Mouse (Mus musculus) hindbrain, embryonic 11.5 days (tissue): ENCODE results near the gene Cabp7. TPM values are rescaled to one million over a fixed set of nuclear protein-coding genes. Genes with fewer than 3 reads are reported as not detected.

Experiments used
- ATAC-seq: fragments of 200-750 bp; cut with Nextera tagmentation; 2 replicates; pipeline ENCODE4 v1.8.0; 2017; ENCODE audit warnings: mild to moderate bottlenecking, moderate TSS enrichment, moderate library complexity; ENCODE audit not compliant: low FRiP score
- DNase-seq: peaks from one replicate; pipeline ENCODE4 v3.0.0-alpha.2; 2015; ENCODE audit warnings: low spot score
- H3K27ac ChIP-seq: fragments of 300-500 bp; sonication (generic); 2 replicates; pipeline ENCODE4 v1.5.1; 2014; ENCODE audit warnings: mild to moderate bottlenecking, low read depth, low read length
- H3K27me3 ChIP-seq: fragments of 300-500 bp; sonication (generic); 2 replicates; pipeline ENCODE4 v1.6.1; 2014; ENCODE audit warnings: mild to moderate bottlenecking, low read length, moderate library complexity, mixed read lengths; ENCODE audit not compliant: control insufficient read depth, insufficient read depth
- H3K36me3 ChIP-seq: fragments of 300-500 bp; sonication (generic); 2 replicates; pipeline ENCODE4 v1.6.1; 2014; ENCODE audit warnings: mild to moderate bottlenecking, low read length, moderate library complexity, mixed read lengths; ENCODE audit not compliant: control insufficient read depth, insufficient read depth
- H3K4me1 ChIP-seq: fragments of 300-500 bp; sonication (generic); replicated peaks from 2 replicates; pipeline ENCODE4 v1.6.1; 2014; ENCODE audit warnings: low read length, mixed read lengths; ENCODE audit not compliant: control insufficient read depth, insufficient read depth
- H3K4me2 ChIP-seq: fragments of 300-500 bp; sonication (generic); replicated peaks from 2 replicates; pipeline ENCODE4 v1.6.1; 2014; ENCODE audit warnings: mild to moderate bottlenecking, low read depth, low read length
- H3K4me3 ChIP-seq: fragments of 300-500 bp; sonication (generic); 2 replicates; pipeline ENCODE4 v1.5.1; 2014; ENCODE audit warnings: low read depth, low read length
- H3K9ac ChIP-seq: fragments of 300-500 bp; sonication (generic); 2 replicates; pipeline ENCODE4 v1.6.1; 2014; ENCODE audit warnings: low read depth, low read length
- H3K9me3 ChIP-seq: fragments of 300-500 bp; sonication (generic); 2 replicates; pipeline ENCODE4 v1.6.1; 2016; ENCODE audit warnings: low read length; ENCODE audit not compliant: control insufficient read depth
- WGBS: fragments of 180-500 bp; shearing (Covaris S2); extraction: QIAGEN DNeasy Blood & Tissue Kit; methylation state at CpG from one replicate; pipeline ENCODE4 v1.1.7; 2014; 5-methylcytosine and 5-hydroxymethylcytosine counted together
- polyA plus RNA-seq: library from polyadenylated mRNA; unstranded; fragments of >200 nt; fragmentation: Nextera tagmentation; extraction: Ambion mirVana; gene quantifications from 2 replicates; pipeline ENCODE4 v1.2.1, GENCODE M21; 2014

Gene Cabp7
- polyA plus RNA-seq, 1 experiment from 2014 or later = 0.90 TPM

- Histone ChIP-seq H3K27me3 (0 out of 2 replicates have a peak, but pooled peaks cover 2% of the 10 kb centered on the region), H3K27ac (no peak overlapping the region), H3K4me3 (no peak overlapping the region), H3K36me3 (no peaks in the 10 kb centered on the region), H3K4me1 (peaks cover 2% of the 10 kb centered on the region; the same call in 1 of the 2 replicates), H3K9me3 (no peaks in the 10 kb centered on the region), H3K4me2 (no peak overlapping the region), H3K9ac (no peak overlapping the region)
- WGBS = 46% methylated on average over 11 of the region's 11 CpGs
- DNase-seq (peak; percentile 73), ATAC-seq (peak; percentile 82)
These were observed 10.6 kb upstream of the Cabp7 start for GRCm38 (mm10) chr11:4756984-4757788.

- H3K36me3 ChIP-seq = no peaks in the 10 kb centered on the region
- no peak overlapping the region for H3K4me3 ChIP-seq
- whole genome bisulfite sequencing = 80% methylated on average over 9 of the region's 9 CpGs
- no peak for DNase-seq
- no peak overlapping the region for H3K27ac ChIP-seq
- ATAC-seq = no peak
- H3K27me3 ChIP-seq = 0 out of 2 replicates have a peak, but pooled peaks cover 2% of the 10 kb centered on the region
- no peaks in the 10 kb centered on the region for H3K9me3 ChIP-seq
- H3K4me1 ChIP-seq = no peaks in the 10 kb centered on the region; the same call in 1 of the 2 replicates
- no peak overlapping the region for H3K4me2 ChIP-seq
- no peak overlapping the region for H3K9ac ChIP-seq
These were observed 9.9 kb upstream of the Cabp7 start for GRCm38 (mm10) chr11:4756460-4756859.

GRCm38 (mm10) chr11:4754867-4755266 is 8.3 kb upstream of the Cabp7 start:
- Histone ChIP-seq H3K4me3 (no peak overlapping the region), H3K4me2 (no peak overlapping the region), H3K36me3 (no peaks in the 10 kb centered on the region), H3K27me3 (peaks cover 2% of the 10 kb centered on the region), H3K9ac (no peak overlapping the region), H3K9me3 (no peaks in the 10 kb centered on the region), H3K27ac (no peak overlapping the region), H3K4me1 (no peaks in the 10 kb centered on the region)
- DNase-seq (no peak), ATAC-seq (no peak)
- WGBS = 69% methylated on average over 11 of the region's 11 CpGs

GRCm38 (mm10) chr11:4754036-4754435 is 7.5 kb upstream of the Cabp7 start:
- no peak overlapping the region for H3K27ac ChIP-seq
- H3K4me1 ChIP-seq = no peaks in the 10 kb centered on the region
- H3K9ac ChIP-seq = no peak overlapping the region
- H3K27me3 ChIP-seq = peaks cover 9% of the 10 kb centered on the region
- H3K4me2 ChIP-seq = no peak overlapping the region
- DNase-seq (no peak), ATAC-seq (no peak)
- no peaks in the 10 kb centered on the region for H3K36me3 ChIP-seq
- no peak overlapping the region for H3K4me3 ChIP-seq
- H3K9me3 ChIP-seq = no peaks in the 10 kb centered on the region
- 92% methylated on average over 3 of the region's 3 CpGs for WGBS

GRCm38 (mm10) chr11:4752836-4753235 is 6.3 kb upstream of the Cabp7 start:
- no peak overlapping the region for H3K27ac ChIP-seq
- H3K4me2 ChIP-seq = no peak overlapping the region
- DNase-seq = no peak
- peaks cover 21% of the 10 kb centered on the region for H3K27me3 ChIP-seq
- no peak overlapping the region for H3K4me3 ChIP-seq
- no peaks in the 10 kb centered on the region for H3K4me1 ChIP-seq
- H3K9me3 ChIP-seq = no peaks in the 10 kb centered on the region
- H3K36me3 ChIP-seq = no peaks in the 10 kb centered on the region
- H3K9ac ChIP-seq = no peak overlapping the region
- 56% methylated on average over 10 of the region's 10 CpGs for WGBS
- ATAC-seq = no peak

GRCm38 (mm10) chr11:4750263-4750662 is 3.7 kb upstream of the Cabp7 start:
- ATAC-seq (no peak), DNase-seq (peak; percentile 71)
- H3K9ac ChIP-seq = no peak overlapping the region
- peaks cover 46% of the 10 kb centered on the region for H3K27me3 ChIP-seq
- no peaks in the 10 kb centered on the region for H3K36me3 ChIP-seq
- H3K4me2 ChIP-seq = no peak overlapping the region
- H3K4me3 ChIP-seq = no peak overlapping the region
- no peak overlapping the region for H3K27ac ChIP-seq
- H3K9me3 ChIP-seq = no peaks in the 10 kb centered on the region
- peaks cover 8% of the 10 kb centered on the region for H3K4me1 ChIP-seq
- WGBS = 9% methylated on average over 9 of the region's 9 CpGs

GRCm38 (mm10) chr11:4747285-4747684 is 707 bp upstream of the Cabp7 start:
- Histone ChIP-seq H3K27me3 (peaks cover 65% of the 10 kb centered on the region), H3K9ac (peak overlapping the region; percentile 61; the same call in 1 of the 2 replicates), H3K36me3 (no peaks in the 10 kb centered on the region), H3K4me3 (peak overlapping the region; percentile 58), H3K9me3 (no peaks in the 10 kb centered on the region), H3K27ac (no peak overlapping the region), H3K4me2 (peak overlapping the region; percentile 100), H3K4me1 (peaks cover 8% of the 10 kb centered on the region)
- peak; percentile 44 for DNase-seq
- no peak for ATAC-seq
- WGBS = 3% methylated on average over 11 of the region's 12 CpGs

- Histone ChIP-seq H3K4me1 (peaks cover 8% of the 10 kb centered on the region), H3K27ac (no peak overlapping the region), H3K9ac (peak overlapping the region; percentile 61), H3K4me3 (peak overlapping the region; percentile 58), H3K9me3 (no peaks in the 10 kb centered on the region), H3K36me3 (no peaks in the 10 kb centered on the region), H3K4me2 (peak overlapping the region; percentile 100), H3K27me3 (peaks cover 65% of the 10 kb centered on the region)
- ATAC-seq (peak; percentile 25; the same call in 1 of the 2 replicates), DNase-seq (peak; percentile 67)
- under 1% methylated on average over 35 of the region's 39 CpGs for WGBS
These were observed 609 bp downstream of the Cabp7 start for GRCm38 (mm10) chr11:4745969-4746368.

- Histone ChIP-seq H3K36me3 (no peaks in the 10 kb centered on the region), H3K9ac (no peak overlapping the region), H3K4me1 (peaks cover 8% of the 10 kb centered on the region), H3K27me3 (peaks cover 61% of the 10 kb centered on the region), H3K27ac (no peak overlapping the region), H3K9me3 (no peaks in the 10 kb centered on the region), H3K4me3 (no peak overlapping the region), H3K4me2 (no peak overlapping the region)
- no peak for DNase-seq
- 68% methylated on average over 6 of the region's 6 CpGs for WGBS
- no peak for ATAC-seq
These were observed 1.9 kb downstream of the Cabp7 start for GRCm38 (mm10) chr11:4744691-4745090.
